16 mouse cellular contexts compared by ENCODE assay signal in the genomic region with DNA sequence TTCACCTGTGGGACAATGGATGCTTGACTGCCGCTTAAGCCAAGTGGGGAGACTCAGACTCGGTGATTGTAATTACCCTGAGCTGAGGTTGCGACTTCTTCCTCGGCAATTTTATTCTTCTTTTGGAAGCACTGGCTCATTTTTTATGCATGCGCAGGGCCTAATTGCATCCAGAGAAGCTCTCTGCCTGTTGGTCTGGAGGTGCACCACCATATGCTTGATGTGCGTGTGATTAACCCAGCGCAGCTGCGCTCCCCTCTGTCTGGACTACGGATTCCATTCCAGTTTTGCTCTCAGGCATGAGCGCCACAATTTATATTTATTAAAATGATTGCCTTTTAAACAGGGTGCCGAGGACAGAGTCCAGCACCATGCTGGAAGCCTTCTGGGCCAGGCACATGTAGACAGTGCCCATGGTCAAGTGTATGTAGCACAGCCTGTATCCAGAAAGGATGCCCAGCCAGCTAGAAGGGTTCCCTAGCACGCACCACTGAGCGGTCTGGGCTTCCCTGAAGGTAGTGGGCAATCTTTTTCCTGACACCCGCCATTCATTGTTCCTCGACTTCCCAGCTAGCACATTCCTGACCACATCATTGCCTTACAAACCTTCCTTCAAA.
DNase-seq lines count a peak whose midpoint lies in the region; ATAC-seq and TF ChIP-seq lines count a peak whose summit lies in the region.
"Had no signal": no experiment of that assay in that cellular context is flagged by ENCODE, and none has a peak within 500 bp of the region (broad histone marks: within the 10 kb centered on the region; RNA-seq: fewer than 3 reads in every experiment).

No protein-coding gene starts in this region.

- H3K27ac ChIP-seq in embryonic facial prominence, embryonic 14.5 days (replicated peaks; ENCODE audit: low read depth, low read length) = no peak overlapping the region
- H3K27ac ChIP-seq in hindbrain, embryonic 12.5 days = peak overlapping the region; percentile 69
- H3K27ac ChIP-seq in midbrain, postnatal 0 days (ENCODE audit: low read depth, low read length) = no peak overlapping the region
- H3K27ac ChIP-seq in liver, postnatal 0 days (ENCODE audit: low read depth) = no peak overlapping the region
- H3K27ac ChIP-seq: gastrocnemius, adult 2 months; heart, embryonic 13.5 days; stomach, embryonic 15.5 days had no signal

- H3K9me3 ChIP-seq in embryonic facial prominence, embryonic 14.5 days (ENCODE audit: control insufficient read depth, low read length) = no peaks in the 10 kb centered on the region
- no peaks in the 10 kb centered on the region for H3K9me3 ChIP-seq in hindbrain, embryonic 12.5 days (replicated peaks)
- H3K9me3 ChIP-seq in midbrain, postnatal 0 days (ENCODE audit: low read length) = no peaks in the 10 kb centered on the region
- no peaks in the 10 kb centered on the region for H3K9me3 ChIP-seq in liver, postnatal 0 days (ENCODE audit: low read length)
- H3K9me3 ChIP-seq: G1E; heart, embryonic 13.5 days; megakaryocyte, embryonic 14.5 days; stomach, embryonic 15.5 days had no signal

- no peaks in the 10 kb centered on the region for H3K27me3 ChIP-seq in embryonic facial prominence, embryonic 14.5 days (replicated peaks; ENCODE audit: control insufficient read depth, insufficient read depth, low read length)
- H3K27me3 ChIP-seq in hindbrain, embryonic 12.5 days = no peaks in the 10 kb centered on the region
- no peaks in the 10 kb centered on the region for H3K27me3 ChIP-seq in midbrain, postnatal 0 days (ENCODE audit: insufficient read depth, low read length)
- no peaks in the 10 kb centered on the region for H3K27me3 ChIP-seq in liver, postnatal 0 days (ENCODE audit: insufficient read depth, low read length)
- H3K27me3 ChIP-seq: heart, embryonic 13.5 days; stomach, embryonic 15.5 days had no signal

- no peak overlapping the region for H3K4me3 ChIP-seq in embryonic facial prominence, embryonic 14.5 days (ENCODE audit: low read depth, low read length)
- no peak overlapping the region for H3K4me3 ChIP-seq in hindbrain, embryonic 12.5 days
- H3K4me3 ChIP-seq in midbrain, postnatal 0 days (ENCODE audit: low read depth, low read length) = no peak overlapping the region
- H3K4me3 ChIP-seq in liver, postnatal 0 days (ENCODE audit: low read depth, low read length) = no peak overlapping the region
- H3K4me3 ChIP-seq: gastrocnemius, adult 2 months; heart, embryonic 13.5 days; megakaryocyte, embryonic 14.5 days; stomach, embryonic 15.5 days had no signal

- no peak for TF ChIP-seq EP300 in liver, postnatal 0 days (IDR thresholded peaks at IDR 0.05; ENCODE audit: low read depth)

- H3K36me3 ChIP-seq in embryonic facial prominence, embryonic 14.5 days (ENCODE audit: control insufficient read depth, insufficient read depth, low read length) = no peaks in the 10 kb centered on the region
- H3K36me3 ChIP-seq in hindbrain, embryonic 12.5 days = no peaks in the 10 kb centered on the region
- H3K36me3 ChIP-seq in midbrain, postnatal 0 days (ENCODE audit: insufficient read depth, low read length) = no peaks in the 10 kb centered on the region
- H3K36me3 ChIP-seq in liver, postnatal 0 days (replicated peaks; ENCODE audit: insufficient read depth, low read length) = no peaks in the 10 kb centered on the region
- H3K36me3 ChIP-seq: G1E; heart, embryonic 13.5 days; stomach, embryonic 15.5 days had no signal

- no peaks in the 10 kb centered on the region for H3K4me1 ChIP-seq in embryonic facial prominence, embryonic 14.5 days (ENCODE audit: control insufficient read depth, insufficient read depth, low read length)
- peaks cover 26% of the 10 kb centered on the region for H3K4me1 ChIP-seq in hindbrain, embryonic 12.5 days
- peaks cover 5% of the 10 kb centered on the region; the same call in 1 of the 2 replicates for H3K4me1 ChIP-seq in midbrain, postnatal 0 days (ENCODE audit: insufficient read depth, low read length)
- no peaks in the 10 kb centered on the region for H3K4me1 ChIP-seq in liver, postnatal 0 days (ENCODE audit: insufficient read depth)
- H3K4me1 ChIP-seq: heart, embryonic 13.5 days; megakaryocyte, embryonic 14.5 days; stomach, embryonic 15.5 days had no signal

- H3K9ac ChIP-seq in embryonic facial prominence, embryonic 14.5 days (ENCODE audit: low read depth, low read length) = no peak overlapping the region
- no peak overlapping the region for H3K9ac ChIP-seq in hindbrain, embryonic 12.5 days
- H3K9ac ChIP-seq in midbrain, postnatal 0 days (replicated peaks; ENCODE audit: low read length, poor library complexity, severe bottlenecking) = no peak overlapping the region
- no peak overlapping the region for H3K9ac ChIP-seq in liver, postnatal 0 days (replicated peaks)
- H3K9ac ChIP-seq: heart, embryonic 13.5 days; stomach, embryonic 15.5 days had no signal

- peak; percentile 35 for DNase-seq in layer of hippocampus, adult 11-12 months (ENCODE audit: low spot score)
- no peak for DNase-seq in layer of hippocampus, adult 8-10 months (ENCODE audit: low spot score in 2 of 2)
- DNase-seq in embryonic facial prominence, embryonic 14.5 days (ENCODE audit: low spot score) = peak; percentile 42
- peak; percentile 62 for DNase-seq in midbrain, postnatal 0 days (ENCODE audit: low spot score)
- no peak for DNase-seq in gastrocnemius, postnatal 25 days
- DNase-seq in liver, postnatal 0 days = no peak
- DNase-seq: cerebellum, adult 11-12 months; gastrocnemius, adult 2 months; lung, adult 2 months; thymus, postnatal 25 days had no signal

- 59% methylated on average over 15 of the region's 15 CpGs for WGBS in embryonic facial prominence, embryonic 14.5 days
- 55% methylated on average over 15 of the region's 15 CpGs for WGBS in hindbrain, embryonic 12.5 days
- 60% methylated on average over 15 of the region's 15 CpGs for WGBS in midbrain, postnatal 0 days
- 78% methylated on average over 15 of the region's 15 CpGs for WGBS in liver, postnatal 0 days (ENCODE audit: insufficient replicate concordance)

- H3K4me2 ChIP-seq in embryonic facial prominence, embryonic 14.5 days (ENCODE audit: low read depth, low read length) = no peak overlapping the region
- H3K4me2 ChIP-seq in hindbrain, embryonic 12.5 days (replicated peaks) = no peak overlapping the region
- no peak overlapping the region for H3K4me2 ChIP-seq in midbrain, postnatal 0 days (ENCODE audit: low read depth, low read length, poor library complexity, severe bottlenecking)
- H3K4me2 ChIP-seq in liver, postnatal 0 days (ENCODE audit: low read depth, low read length) = no peak overlapping the region
- H3K4me2 ChIP-seq: heart, embryonic 13.5 days; stomach, embryonic 15.5 days had no signal

- no peak for TF ChIP-seq CTCF in midbrain, postnatal 0 days (IDR thresholded peaks at IDR 0.05)
- TF ChIP-seq CTCF in liver, postnatal 0 days (IDR thresholded peaks at IDR 0.05; ENCODE audit: low read depth) = no peak

- ATAC-seq in embryonic facial prominence, embryonic 14.5 days (ENCODE audit: low read depth) = no peak; the same call in 1 of the 2 replicates
- peak; percentile 85 for ATAC-seq in hindbrain, embryonic 12.5 days (ENCODE audit: low FRiP score)
- 0 out of 2 replicates have a peak, but pooled peaks have one; percentile 44 for ATAC-seq in midbrain, postnatal 0 days (ENCODE audit: low FRiP score)
- no peak for ATAC-seq in activated CD4-positive, CD25-positive, alpha-beta regulatory T cell, adult 4 months
- no peak for ATAC-seq in liver, postnatal 0 days

Comparison
In these comparisons a context has a peak if more than half of its experiments do, and no peak if none do; other contexts are left out.
1. DNase-seq: peak in layer of hippocampus, adult 11-12 months (single experiment), embryonic facial prominence, embryonic 14.5 days (single experiment) and midbrain, postnatal 0 days (single experiment); none in layer of hippocampus, adult 8-10 months (0 of 2), gastrocnemius, postnatal 25 days (single experiment) and liver, postnatal 0 days (single experiment).
2. ATAC-seq: peak in hindbrain, embryonic 12.5 days (single experiment) and midbrain, postnatal 0 days (single experiment); none in embryonic facial prominence, embryonic 14.5 days (single experiment), activated CD4-positive, CD25-positive, alpha-beta regulatory T cell, adult 4 months (single experiment) and liver, postnatal 0 days (single experiment).